Mouse (Mus musculus): ENCODE data around the gene Nr4a2. TPM values are rescaled to one million over a fixed set of nuclear protein-coding genes. Genes with fewer than 3 reads are reported as not detected.

Gene Nr4a2
- total and polyA plus RNA-seq, 3 experiments: 0.82 to 2.3 (median 1.8) TPM

DNA sequence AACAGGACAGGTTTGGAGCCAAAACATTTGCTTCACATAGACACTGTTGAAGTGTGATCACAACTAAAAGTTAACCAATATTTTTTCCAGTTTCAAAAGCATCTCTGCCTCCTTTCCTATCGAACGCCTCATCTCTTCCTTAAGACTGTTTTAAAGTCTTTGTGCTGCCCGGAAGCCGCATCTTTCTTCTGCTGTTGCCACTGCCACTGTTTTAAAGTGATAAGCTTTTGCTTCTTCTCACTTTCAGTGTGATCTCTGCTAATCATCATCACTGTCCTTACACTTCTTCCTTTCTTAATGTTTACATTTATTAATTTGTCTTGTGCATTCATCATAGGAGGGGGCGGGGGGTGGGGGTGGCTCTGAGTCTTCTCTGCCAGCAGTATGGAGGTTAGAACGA is 2.1 kb upstream of the Nr4a2 start:
- no peak for TF ChIP-seq HCFC1 (IDR thresholded peaks at IDR 0.05; ENCODE audit: low read depth, low read length)
- TF ChIP-seq MAFK (IDR thresholded peaks at IDR 0.05; ENCODE audit: insufficient replicate concordance, low read length): no peak
- TF ChIP-seq JUN (IDR thresholded peaks at IDR 0.05; ENCODE audit: insufficient read depth, low read depth, low read length): no peak
- no peak for TF ChIP-seq KAT2A (IDR thresholded peaks at IDR 0.05; ENCODE audit: insufficient replicate concordance, low read length)
- TF ChIP-seq USF1 (IDR thresholded peaks at IDR 0.05; ENCODE audit: low read depth, low read length): no peak
- TF ChIP-seq CHD1 (IDR thresholded peaks at IDR 0.05; ENCODE audit: low read depth, low read length): no peak
- H3K27me3 ChIP-seq (replicated peaks): no peaks in the 10 kb centered on the region
- H3K4me1 ChIP-seq (ENCODE audit: control insufficient read depth in 1 of 2, insufficient read depth in 2 of 2): peaks cover 4 to 17% of the 10 kb centered on the region in 2 experiments
- no peak overlapping the region for H3K4me3 ChIP-seq (replicated peaks in 1 of 3; ENCODE audit: low read depth in 2 of 3, low read length in 2 of 3, poor library complexity in 1 of 3)
- H3K4me2 ChIP-seq (ENCODE audit: insufficient read depth, low read depth, poor library complexity, severe bottlenecking): no peak overlapping the region
- peaks cover 0 to 5% of the 10 kb centered on the region in 2 experiments for H3K36me3 ChIP-seq (replicated peaks in 1 of 2; ENCODE audit: control insufficient read depth in 1 of 2, insufficient read depth in 1 of 2, low read length in 1 of 2)
- H3K9ac ChIP-seq (ENCODE audit: insufficient read depth, low read depth): no peak overlapping the region
- H3K79me2 ChIP-seq (replicated peaks; ENCODE audit: control insufficient read depth, extremely low read depth, insufficient read depth, poor library complexity, severe bottlenecking): peaks cover 12% of the 10 kb centered on the region
- no peak for DNase-seq (ENCODE audit: extremely low read depth)
- no peaks in the 10 kb centered on the region for H3K9me3 ChIP-seq (replicated peaks; ENCODE audit: low read length)
- H3K27ac ChIP-seq (ENCODE audit: insufficient read depth, low read depth): no peak overlapping the region
- in situ Hi-C loops (cut with MboI; ENCODE audit: low pct_ligation_motif_present, low pct_unique_long_range_greater_than_20kb, low sequenced_read_pairs): no loop called here
- dilution Hi-C loops (cut with MboI; ENCODE audit: extremely low pct_ligation_motif_present, extremely low pct_unique_long_range_greater_than_20kb, low sequenced_read_pairs): no loop called here

- peak overlapping the region; percentile 62 to 94 (median 80) for H3K4me3 ChIP-seq (replicated peaks in 1 of 3; ENCODE audit: low read depth in 2 of 3, low read length in 2 of 3, poor library complexity in 1 of 3)
- DNase-seq (ENCODE audit: extremely low read depth): peak; percentile 60
- H3K27me3 ChIP-seq (replicated peaks): no peaks in the 10 kb centered on the region
- H3K9me3 ChIP-seq (replicated peaks; ENCODE audit: low read length): no peaks in the 10 kb centered on the region
- in situ Hi-C loops (cut with MboI; ENCODE audit: low pct_ligation_motif_present, low pct_unique_long_range_greater_than_20kb, low sequenced_read_pairs) (loop anchor here (25.0 kb wide), 1 partner anchor 239 kb away; no protein-coding TSS in a partner anchor), dilution Hi-C loops (cut with MboI; ENCODE audit: extremely low pct_ligation_motif_present, extremely low pct_unique_long_range_greater_than_20kb, low sequenced_read_pairs) (no loop called here)
- H3K36me3 ChIP-seq (replicated peaks in 1 of 2; ENCODE audit: control insufficient read depth in 1 of 2, insufficient read depth in 1 of 2, low read length in 1 of 2): peaks cover 0 to 5% of the 10 kb centered on the region in 2 experiments
- peak overlapping the region; percentile 97 for H3K9ac ChIP-seq (ENCODE audit: insufficient read depth, low read depth)
- peaks cover 0 to 25% of the 10 kb centered on the region in 2 experiments; a peak in 2 of 4 replicates for H3K4me1 ChIP-seq (ENCODE audit: control insufficient read depth in 1 of 2, insufficient read depth in 2 of 2)
- peak overlapping the region; percentile 30; the same call in 1 of the 2 replicates for H3K4me2 ChIP-seq (ENCODE audit: insufficient read depth, low read depth, poor library complexity, severe bottlenecking)
- peak overlapping the region; percentile 51 for H3K27ac ChIP-seq (ENCODE audit: insufficient read depth, low read depth)
- peaks cover 12% of the 10 kb centered on the region for H3K79me2 ChIP-seq (replicated peaks; ENCODE audit: control insufficient read depth, extremely low read depth, insufficient read depth, poor library complexity, severe bottlenecking)
- TF ChIP-seq USF1 (IDR thresholded peaks at IDR 0.05; ENCODE audit: low read depth, low read length) (no peak), ZKSCAN1 (IDR thresholded peaks at IDR 0.05; ENCODE audit: borderline replicate concordance, low read depth, low read length) (no peak), NRF1 (IDR thresholded peaks at IDR 0.05; ENCODE audit: low read depth, low read length) (no peak), GABPA (IDR thresholded peaks at IDR 0.05; ENCODE audit: insufficient replicate concordance, low read depth, low read length) (no peak), ZMIZ1 (IDR thresholded peaks at IDR 0.05; ENCODE audit: low read depth, low read length) (0 out of 2 replicates have a peak, but pooled peaks have one; percentile 17), E2F4 (IDR thresholded peaks at IDR 0.05; ENCODE audit: insufficient replicate concordance, low read depth, low read length) (no peak), EP300 (IDR thresholded peaks at IDR 0.05; ENCODE audit: low read length) (no peak), ZNF384 (IDR thresholded peaks at IDR 0.05; ENCODE audit: low read depth, low read length) (no peak), ETS1 (conservative IDR thresholded peaks at IDR 0.05; ENCODE audit: low read depth, low read length) (0 out of 2 replicates have a peak, but pooled peaks have one; percentile 6), MEF2A (IDR thresholded peaks at IDR 0.05; ENCODE audit: borderline replicate concordance, low read depth, low read length) (no peak), HCFC1 (IDR thresholded peaks at IDR 0.05; ENCODE audit: low read depth, low read length) (no peak; the same call in 1 of the 2 replicates), JUND (conservative IDR thresholded peaks at IDR 0.05; ENCODE audit: low read depth, low read length) (no peak), BHLHE40 (IDR thresholded peaks at IDR 0.05; ENCODE audit: low read depth, low read length) (peak; percentile 57), MYC (IDR thresholded peaks at IDR 0.05; ENCODE audit: low read depth, low read length) (peak; percentile 97), MAX (IDR thresholded peaks at IDR 0.05; ENCODE audit: low read length) (peak; percentile 83), MXI1 (IDR thresholded peaks at IDR 0.05; ENCODE audit: low read depth, low read length) (peak; percentile 80), ELF1 (IDR thresholded peaks at IDR 0.05; ENCODE audit: low read depth, low read length) (no peak), SMC3 (IDR thresholded peaks at IDR 0.05; ENCODE audit: low read depth, low read length) (no peak), TCF12 (IDR thresholded peaks at IDR 0.05; ENCODE audit: low read depth, low read length) (0 out of 2 replicates have a peak, but pooled peaks have one; percentile 30), POLR2A (IDR thresholded peaks at IDR 0.05; ENCODE audit: low read depth, low read length) (peak; percentile 49), PAX5 (IDR thresholded peaks at IDR 0.05; ENCODE audit: low read length) (no peak), POLR2AphosphoS2 (IDR thresholded peaks at IDR 0.05; ENCODE audit: low read depth, low read length) (no peak), USF2 (conservative IDR thresholded peaks at IDR 0.05; ENCODE audit: low read depth, low read length) (no peak), TBP (conservative IDR thresholded peaks at IDR 0.05; ENCODE audit: low read depth, low read length) (no peak), MAFK (IDR thresholded peaks at IDR 0.05; ENCODE audit: insufficient replicate concordance, low read length) (no peak), ZC3H11A (IDR thresholded peaks at IDR 0.05; ENCODE audit: low read depth, low read length) (no peak)
Measured at GRCm38 (mm10) chr2:57122986-57123980, 520 bp downstream of the Nr4a2 start.

Measured in CH12.LX (cell line).